Mouse (Mus musculus) forebrain, embryonic 13.5 days (tissue): ENCODE results near the gene Pex26. TPM values are rescaled to one million over a fixed set of nuclear protein-coding genes. Genes with fewer than 3 reads are reported as not detected.

Experiments
- ATAC-seq: fragments of 200-750 bp; cut with Nextera tagmentation; 2 replicates; pipeline ENCODE4 v1.8.0; 2017
- H3K27ac ChIP-seq: fragments of 300-500 bp; sonication (generic); 2 replicates; pipeline ENCODE4 v1.5.1; 2015; ENCODE audit warnings: inconsistent platforms, mild to moderate bottlenecking, moderate library complexity
- H3K27me3 ChIP-seq: fragments of 300-500 bp; sonication (generic); 2 replicates; pipeline ENCODE4 v1.6.1; 2015; ENCODE audit warnings: mild to moderate bottlenecking, inconsistent platforms
- H3K36me3 ChIP-seq: fragments of 300-500 bp; sonication (generic); 2 replicates; pipeline ENCODE4 v1.6.1; 2015; ENCODE audit warnings: mild to moderate bottlenecking, inconsistent platforms; ENCODE audit not compliant: poor library complexity, severe bottlenecking
- H3K4me1 ChIP-seq: fragments of 300-500 bp; sonication (generic); 2 replicates; pipeline ENCODE4 v1.6.1; 2015; ENCODE audit warnings: inconsistent platforms
- H3K4me2 ChIP-seq: fragments of 300-500 bp; sonication (generic); 2 replicates; pipeline ENCODE4 v1.6.1; 2015; ENCODE audit warnings: inconsistent platforms, mild to moderate bottlenecking, moderate library complexity
- H3K4me3 ChIP-seq: fragments of 300-500 bp; sonication (generic); 2 replicates; pipeline ENCODE4 v1.5.1; 2015; ENCODE audit warnings: mild to moderate bottlenecking, inconsistent platforms
- H3K9ac ChIP-seq: fragments of 300-500 bp; sonication (generic); 2 replicates; pipeline ENCODE4 v1.6.1; 2015; ENCODE audit warnings: mild to moderate bottlenecking, inconsistent platforms
- H3K9me3 ChIP-seq: fragments of 300-500 bp; sonication (generic); replicated peaks from 2 replicates; pipeline ENCODE4 v1.6.1; 2016; ENCODE audit warnings: inconsistent platforms
- WGBS: fragments of 180-500 bp; shearing (Covaris S2); methylation state at CpG from one replicate; pipeline ENCODE4 v1.1.7; 2015; 5-methylcytosine and 5-hydroxymethylcytosine counted together
- polyA plus RNA-seq: library from polyadenylated mRNA; unstranded; fragments of >200 nt; fragmentation: Nextera tagmentation; extraction: Ambion mirVana; gene quantifications from 2 replicates; pipeline ENCODE4 v1.2.1, GENCODE M21; 2015

Gene Pex26
- polyA plus RNA-seq, 1 experiment from 2014 or later: 9.5 TPM

DNA sequence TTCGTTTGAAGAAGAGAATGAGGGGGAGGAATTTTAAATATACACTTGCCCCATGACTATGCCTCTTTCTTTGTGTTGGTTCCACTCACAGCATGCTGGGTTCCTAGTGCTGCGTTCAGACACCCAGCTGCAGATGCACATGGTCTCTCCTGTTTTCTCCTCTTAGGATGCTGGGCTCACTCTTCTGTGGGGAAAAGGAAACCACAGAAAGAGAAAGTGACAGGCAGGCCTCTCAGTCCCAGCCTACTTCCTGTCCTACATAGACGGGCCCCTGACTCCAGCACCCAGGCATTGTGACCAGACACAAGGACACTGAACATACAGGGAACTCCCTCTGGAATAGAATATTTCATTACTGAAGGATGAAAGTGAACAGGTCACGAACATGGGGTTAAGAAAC lies 42.6 kb downstream of the Pex26 start:
- Histone ChIP-seq H3K36me3 (no peaks in the 10 kb centered on the region), H3K9ac (no peak overlapping the region), H3K4me2 (no peak overlapping the region), H3K4me3 (no peak overlapping the region), H3K27me3 (no peaks in the 10 kb centered on the region), H3K27ac (no peak overlapping the region), H3K9me3 (no peaks in the 10 kb centered on the region), H3K4me1 (no peaks in the 10 kb centered on the region)
- ATAC-seq: no peak
- 75% methylated on average over 4 of the region's 4 CpGs for WGBS

DNA sequence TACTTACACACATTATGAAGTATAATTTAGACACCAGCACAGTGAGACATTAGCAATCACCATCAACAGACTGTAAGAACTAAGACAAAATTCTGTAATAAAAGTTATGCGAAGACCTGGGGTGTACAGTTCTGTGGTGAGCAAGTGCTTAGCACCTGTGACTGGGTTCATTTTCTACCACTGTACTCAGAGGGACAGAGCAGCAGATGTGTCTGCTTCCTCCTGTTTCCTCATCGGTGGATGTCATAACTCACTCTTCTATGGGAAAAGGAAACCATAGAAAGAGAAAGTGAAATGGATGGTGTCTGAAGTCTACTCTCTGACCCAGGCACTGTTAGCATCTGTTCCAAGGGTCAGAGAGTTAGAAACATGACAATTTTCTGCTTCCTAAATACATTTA lies 43.3 kb downstream of the Pex26 start:
- Histone ChIP-seq H3K4me2 (no peak overlapping the region), H3K9me3 (no peaks in the 10 kb centered on the region), H3K4me1 (no peaks in the 10 kb centered on the region), H3K27ac (no peak overlapping the region), H3K36me3 (no peaks in the 10 kb centered on the region), H3K27me3 (no peaks in the 10 kb centered on the region), H3K9ac (no peak overlapping the region), H3K4me3 (no peak overlapping the region)
- 95% methylated on average over 2 of the region's 2 CpGs for WGBS
- ATAC-seq: no peak

DNA sequence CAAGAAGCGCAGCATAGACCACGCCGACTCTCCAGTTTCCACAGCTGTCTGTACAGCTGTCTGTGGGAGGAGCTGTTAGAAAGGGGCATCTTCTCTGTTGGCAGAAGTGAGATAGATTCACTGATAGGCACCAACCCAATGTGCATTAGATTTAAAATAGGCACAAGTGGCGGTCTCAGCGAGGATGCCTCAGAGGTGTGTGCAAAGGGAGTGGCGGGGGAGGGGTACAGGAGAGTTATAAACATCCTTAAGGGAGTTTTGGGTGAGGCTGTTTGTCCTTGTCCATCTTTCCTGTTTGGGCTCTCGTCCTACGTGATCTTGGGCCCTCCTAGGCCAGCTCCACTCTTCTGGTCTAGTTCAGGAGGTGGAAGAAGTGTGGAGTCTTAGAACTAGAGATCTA lies 45.0 kb downstream of the Pex26 start:
- no peaks in the 10 kb centered on the region for H3K4me1 ChIP-seq
- ATAC-seq: no peak
- no peak overlapping the region for H3K9ac ChIP-seq
- H3K4me3 ChIP-seq: no peak overlapping the region
- H3K9me3 ChIP-seq: no peaks in the 10 kb centered on the region
- no peak overlapping the region for H3K27ac ChIP-seq
- 73% methylated on average over 8 of the region's 8 CpGs for WGBS
- H3K27me3 ChIP-seq: no peaks in the 10 kb centered on the region
- H3K4me2 ChIP-seq: no peak overlapping the region
- H3K36me3 ChIP-seq: no peaks in the 10 kb centered on the region

DNA sequence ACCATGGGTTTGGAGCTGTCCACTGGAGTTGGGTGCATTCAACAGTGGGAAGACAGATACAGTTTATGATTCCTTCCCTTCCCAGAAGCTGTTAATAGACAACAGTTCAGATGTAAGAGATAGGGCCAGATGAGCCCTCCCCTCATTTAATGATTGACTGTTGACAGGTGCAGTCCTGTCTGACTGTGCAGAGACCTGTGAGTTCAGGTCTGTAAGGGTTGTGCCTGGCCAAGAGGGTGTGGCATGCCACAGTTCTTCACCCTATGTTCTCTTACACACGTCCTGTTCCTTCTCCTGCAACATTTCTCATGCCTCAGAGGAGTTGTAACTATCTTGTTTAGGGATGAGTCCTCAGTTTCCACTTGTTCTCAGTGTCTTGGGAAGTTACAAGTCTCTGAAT lies 49.2 kb downstream of the Pex26 start:
- Histone ChIP-seq H3K36me3 (no peaks in the 10 kb centered on the region), H3K9ac (no peak overlapping the region), H3K4me3 (no peak overlapping the region), H3K4me1 (no peaks in the 10 kb centered on the region), H3K4me2 (no peak overlapping the region), H3K27ac (no peak overlapping the region), H3K27me3 (no peaks in the 10 kb centered on the region), H3K9me3 (no peaks in the 10 kb centered on the region)
- no peak for ATAC-seq
- WGBS: 69% methylated on average over 1 of the region's 1 CpGs

DNA sequence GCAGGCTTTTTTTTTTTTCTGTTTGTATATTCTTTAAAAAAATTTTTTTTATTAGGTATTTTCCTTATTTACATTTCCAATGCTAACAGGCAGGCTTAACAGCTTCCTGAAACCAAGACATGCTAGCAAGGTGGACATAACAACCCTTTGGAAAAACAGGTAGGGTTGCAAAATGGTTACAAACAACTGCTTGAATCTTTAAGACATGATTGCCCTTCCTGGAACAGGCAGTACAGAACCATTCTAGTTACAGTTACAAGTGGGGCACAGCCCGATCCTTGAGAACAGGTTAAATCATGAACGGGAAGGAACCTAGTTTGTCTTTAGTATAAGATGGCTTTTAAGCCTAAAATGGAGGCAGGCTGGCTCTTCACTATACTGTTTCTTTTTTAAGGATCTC lies 52.9 kb downstream of the Pex26 start:
- H3K27ac ChIP-seq: no peak overlapping the region
- H3K27me3 ChIP-seq: no peaks in the 10 kb centered on the region
- H3K36me3 ChIP-seq: no peaks in the 10 kb centered on the region
- no peak overlapping the region for H3K4me3 ChIP-seq
- ATAC-seq: no peak
- no peaks in the 10 kb centered on the region for H3K4me1 ChIP-seq
- H3K9ac ChIP-seq: no peak overlapping the region
- H3K4me2 ChIP-seq: no peak overlapping the region
- 91% methylated on average over 2 of the region's 2 CpGs for WGBS
- no peaks in the 10 kb centered on the region for H3K9me3 ChIP-seq

DNA sequence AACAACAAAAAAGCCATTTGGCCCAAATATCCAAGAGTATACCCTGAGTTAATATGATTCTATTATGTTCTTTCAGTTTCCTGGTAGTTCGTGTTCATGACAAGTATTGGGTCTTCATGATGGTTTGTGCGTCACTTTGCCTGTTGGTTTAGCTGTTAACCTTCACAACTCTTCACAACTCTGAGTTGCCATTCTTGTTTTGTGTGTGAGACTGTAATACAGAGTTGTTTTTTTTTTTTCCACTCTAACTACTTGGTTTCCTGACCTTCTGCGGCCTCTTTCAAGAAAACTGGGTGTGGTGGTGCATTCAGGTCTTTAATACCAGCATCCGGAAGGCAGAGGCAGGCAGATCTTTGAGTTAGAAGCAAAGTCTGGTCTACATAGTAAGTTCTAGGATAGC lies 54.7 kb downstream of the Pex26 start:
- WGBS: 95% methylated on average over 4 of the region's 4 CpGs
- H3K4me1 ChIP-seq: no peaks in the 10 kb centered on the region

DNA sequence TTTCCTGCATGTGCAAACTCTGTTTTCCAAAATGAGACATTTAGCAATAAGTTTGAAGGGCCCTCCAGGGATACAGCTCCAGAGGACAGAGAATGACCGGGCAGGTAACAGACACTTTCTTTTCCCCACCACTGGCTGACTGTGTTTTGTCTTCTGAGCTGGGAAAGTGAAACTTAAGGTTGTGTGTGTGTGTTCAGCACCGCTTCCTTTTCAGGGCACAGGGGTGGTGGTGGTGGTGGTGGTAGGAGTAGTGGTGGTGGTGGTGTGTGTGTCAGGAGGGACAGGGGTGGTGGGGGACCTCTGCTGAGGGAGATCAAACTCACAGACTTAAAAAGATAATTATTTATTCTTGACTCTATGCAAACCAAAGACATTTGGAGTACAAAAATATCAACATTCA lies 58.3 kb downstream of the Pex26 start:
- Histone ChIP-seq H3K9ac (no peak overlapping the region), H3K27ac (no peak overlapping the region), H3K4me3 (no peak overlapping the region), H3K27me3 (peaks cover 2% of the 10 kb centered on the region; the same call in 1 of the 2 replicates), H3K4me2 (no peak overlapping the region), H3K36me3 (no peaks in the 10 kb centered on the region), H3K9me3 (no peaks in the 10 kb centered on the region), H3K4me1 (0 out of 2 replicates have a peak, but pooled peaks cover 7% of the 10 kb centered on the region)
- 86% methylated on average over 2 of the region's 2 CpGs for WGBS
- no peak for ATAC-seq

More for the DNA sequence above, 54.7 kb downstream of the Pex26 start:
- no peaks in the 10 kb centered on the region for H3K36me3 ChIP-seq
- H3K9me3 ChIP-seq: no peaks in the 10 kb centered on the region
- no peak for ATAC-seq
- H3K4me3 ChIP-seq: no peak overlapping the region
- no peak overlapping the region for H3K9ac ChIP-seq
- H3K27ac ChIP-seq: no peak overlapping the region
- H3K27me3 ChIP-seq: no peaks in the 10 kb centered on the region; the same call in 1 of the 2 replicates
- no peak overlapping the region for H3K4me2 ChIP-seq

DNA sequence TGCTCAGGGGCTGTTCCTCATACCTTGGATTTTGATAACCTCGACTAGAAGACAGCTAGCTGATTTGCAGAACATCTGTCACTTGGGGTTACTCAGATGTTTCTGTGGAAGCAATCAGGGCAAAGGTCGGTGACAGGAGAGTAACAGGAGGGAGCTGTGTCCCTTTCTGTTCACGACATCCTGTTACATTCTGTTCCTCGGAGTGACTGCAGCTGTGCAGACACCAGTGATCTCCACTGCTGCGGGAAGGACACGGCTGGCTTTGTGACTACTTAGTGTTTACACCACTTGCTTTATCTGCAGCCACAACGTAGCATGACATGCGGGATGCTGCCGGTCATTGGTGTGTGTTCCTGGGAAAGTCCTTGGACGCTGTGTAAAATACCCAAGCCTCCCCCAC lies 59.7 kb downstream of the Pex26 start:
- H3K9me3 ChIP-seq: no peaks in the 10 kb centered on the region
- H3K4me1 ChIP-seq: 0 out of 2 replicates have a peak, but pooled peaks cover 7% of the 10 kb centered on the region
- H3K4me3 ChIP-seq: no peak overlapping the region
- H3K4me2 ChIP-seq: no peak overlapping the region
- peaks cover 2% of the 10 kb centered on the region; the same call in 1 of the 2 replicates for H3K27me3 ChIP-seq
- H3K36me3 ChIP-seq: no peaks in the 10 kb centered on the region
- no peak for ATAC-seq
- H3K27ac ChIP-seq: no peak overlapping the region
- WGBS: 72% methylated on average over 10 of the region's 10 CpGs
- H3K9ac ChIP-seq: no peak overlapping the region

DNA sequence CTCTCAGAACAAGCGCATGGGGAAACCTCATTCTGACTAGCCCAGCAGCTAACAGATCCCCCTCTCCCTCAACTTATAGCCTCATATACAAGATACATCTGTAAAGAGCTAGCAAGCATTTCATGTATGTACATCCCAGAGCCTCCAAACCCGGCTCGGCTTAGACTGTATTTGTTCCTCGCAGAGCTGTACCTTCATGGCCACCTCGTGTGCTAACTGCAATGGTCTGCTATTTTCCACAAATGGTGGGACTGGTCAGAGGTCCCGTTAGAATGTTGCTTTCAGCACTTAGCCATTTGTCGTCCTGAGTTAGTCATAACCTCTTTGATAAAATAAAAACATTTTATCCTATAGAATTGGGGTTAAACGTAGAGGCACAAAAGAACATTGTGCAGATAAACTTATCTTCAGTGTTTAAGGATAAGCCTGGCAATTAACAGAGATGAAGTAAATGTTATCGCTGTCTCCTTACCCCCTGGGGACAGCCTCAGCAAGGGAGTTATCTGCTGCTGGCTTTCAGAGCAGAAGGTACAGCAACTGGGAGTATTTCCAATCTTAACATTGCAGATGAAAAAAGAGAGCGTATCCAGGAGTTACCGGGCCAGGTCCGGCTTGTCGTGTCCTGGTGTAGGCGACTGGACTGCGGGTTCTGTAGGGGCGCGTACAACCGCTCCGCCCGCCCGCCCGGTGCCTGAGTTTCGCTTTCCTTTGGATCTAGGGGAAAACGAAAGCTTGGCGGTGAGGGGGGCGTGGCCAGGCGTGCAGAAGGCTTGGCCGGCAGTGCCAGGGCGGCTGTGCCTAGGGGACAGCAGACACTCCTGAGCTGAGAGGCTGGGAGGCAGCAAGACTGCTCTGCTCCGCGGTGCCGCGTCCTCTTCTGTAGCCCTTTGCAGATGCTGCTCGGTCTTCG lies 61.9 kb downstream of the Pex26 start, which contains the start of gene Usp18:
Gene Usp18, plus strand, starts transcription at position 780 of the 910 bp plus-strand sequence.
- peak; percentile 96 for ATAC-seq
- WGBS: 10% methylated on average over 35 of the region's 35 CpGs
- no peak within 1 kb of the TSS for H3K27ac ChIP-seq
- H3K9ac ChIP-seq: peak within 1 kb of the TSS; percentile 68
- no peaks in the 10 kb centered on the region for H3K9me3 ChIP-seq
- peak within 1 kb of the TSS; percentile 73 for H3K4me2 ChIP-seq
- no peaks in the 10 kb centered on the region for H3K36me3 ChIP-seq
- H3K27me3 ChIP-seq: peaks cover 2% of the 10 kb centered on the region; the same call in 1 of the 2 replicates
- H3K4me1 ChIP-seq: 0 out of 2 replicates have a peak, but pooled peaks cover 7% of the 10 kb centered on the region
- H3K4me3 ChIP-seq: peak within 1 kb of the TSS; percentile 59

DNA sequence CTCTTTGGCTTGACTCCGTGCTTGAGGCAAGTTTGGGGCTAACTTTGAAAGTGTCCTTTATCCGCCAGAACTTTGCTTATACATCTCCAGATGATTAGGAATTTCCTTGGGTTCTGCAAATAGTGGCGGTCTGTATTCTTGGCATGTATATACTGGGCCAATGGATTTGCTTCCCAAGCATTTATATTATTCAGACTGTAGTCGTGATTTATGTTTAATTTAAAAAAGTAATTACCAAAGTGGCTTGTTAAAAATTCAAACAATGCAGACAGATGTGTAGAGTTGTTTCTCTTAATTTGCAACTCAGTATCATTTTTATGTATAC lies 62.5 kb downstream of the Pex26 start:
- peak; percentile 41; the same call in 1 of the 2 replicates for ATAC-seq
- H3K9ac ChIP-seq: peak overlapping the region; percentile 68
- 0 out of 2 replicates have a peak, but pooled peaks cover 7% of the 10 kb centered on the region for H3K4me1 ChIP-seq
- H3K9me3 ChIP-seq: no peaks in the 10 kb centered on the region
- H3K27me3 ChIP-seq: peaks cover 2% of the 10 kb centered on the region; the same call in 1 of the 2 replicates
- peak overlapping the region; percentile 73 for H3K4me2 ChIP-seq
- 12% methylated on average over 4 of the region's 4 CpGs for WGBS
- peak overlapping the region; percentile 59 for H3K4me3 ChIP-seq
- no peaks in the 10 kb centered on the region for H3K36me3 ChIP-seq
- H3K27ac ChIP-seq: no peak overlapping the region
